Mouse (Mus musculus) erythroblast, embryonic 14.5 days (primary cell): ENCODE results near the gene Rbfox3.

ENCODE experiments used
- GATA1 ChIP-seq: IDR thresholded peaks from 2 replicates; pipeline ENCODE4 v1.6.1; 2012; ENCODE audit warnings: low read length, inconsistent platforms, mixed read lengths
- TAL1 ChIP-seq: IDR thresholded peaks from 3 replicates; pipeline ENCODE4 v1.6.1; 2012; ENCODE audit warnings: low read length, inconsistent platforms, mixed read lengths

- TF ChIP-seq GATA1 (no peak), TAL1 (no peak)
Measured at GRCm38 (mm10) chr11:118445843-118446242, 465.6 kb downstream of the Rbfox3 start.
